ENCODE assay signal across 35 mouse cellular contexts in the genomic region with DNA sequence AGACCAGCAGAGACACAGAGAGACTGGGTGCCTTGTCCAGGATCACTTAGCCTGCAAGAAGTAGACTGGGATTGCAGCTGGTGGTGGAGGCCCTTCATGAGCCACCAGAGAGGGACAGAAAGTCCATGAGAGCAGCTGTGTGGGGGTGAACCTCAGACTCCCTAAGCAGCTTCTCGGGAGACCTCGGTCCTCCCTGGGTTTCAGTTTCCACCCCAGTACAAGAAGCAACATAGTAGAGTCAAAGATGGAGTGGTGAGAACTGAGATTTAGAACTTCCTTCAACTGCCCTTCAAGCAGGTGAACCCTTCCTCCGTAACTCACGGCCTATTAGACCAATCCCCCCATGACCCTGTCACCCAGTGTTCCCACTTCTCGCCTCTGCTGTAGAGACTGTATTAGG. TPM values are rescaled to one million over a fixed set of nuclear protein-coding genes. Genes with fewer than 3 reads are reported as not detected.
"Had no signal": no experiment of that assay in that cellular context is flagged by ENCODE, and none has a peak within 500 bp of the region (broad histone marks: within the 10 kb centered on the region; RNA-seq: fewer than 3 reads in every experiment).

No protein-coding gene starts in this region.

- DNase-seq: cerebellum, adult 9-10 months; cerebellum, adult 9-11 months; cerebellum, postnatal 10 days; cerebellum, postnatal 14 days; cerebellum, postnatal 25 days; cerebellum, postnatal 36 days; embryo, embryonic 11 days; forebrain, postnatal 0 days; gastrocnemius, adult 2 months; gastrocnemius, postnatal 10 days; gastrocnemius, postnatal 14 days; gastrocnemius, postnatal 25 days; gastrocnemius, postnatal 36 days; heart, adult 11 months; heart, adult 18-20 months; heart, adult 2 months had no signal

- H3K9ac ChIP-seq: embryonic facial prominence, embryonic 12.5 days; embryonic facial prominence, embryonic 13.5 days; embryonic facial prominence, embryonic 15.5 days; forebrain, embryonic 12.5 days; forebrain, embryonic 13.5 days; forebrain, embryonic 15.5 days; forebrain, postnatal 0 days had no signal

- H3K36me3 ChIP-seq: embryonic facial prominence, embryonic 10.5 days; embryonic facial prominence, embryonic 12.5 days; embryonic facial prominence, embryonic 13.5 days; embryonic facial prominence, embryonic 15.5 days; forebrain, embryonic 10.5 days; forebrain, embryonic 12.5 days; forebrain, embryonic 15.5 days had no signal

- H3K4me2 ChIP-seq: embryonic facial prominence, embryonic 12.5 days; embryonic facial prominence, embryonic 13.5 days; embryonic facial prominence, embryonic 15.5 days; forebrain, embryonic 12.5 days; forebrain, embryonic 13.5 days; forebrain, embryonic 15.5 days had no signal

- H3K4me1 ChIP-seq: forebrain, embryonic 10.5 days; forebrain, embryonic 12.5 days; forebrain, embryonic 13.5 days; forebrain, embryonic 15.5 days had no signal

- H3K4me3 ChIP-seq: embryonic facial prominence, embryonic 10.5 days; embryonic facial prominence, embryonic 12.5 days; embryonic facial prominence, embryonic 13.5 days; embryonic facial prominence, embryonic 15.5 days; erythroblast, embryonic 14.5 days; forebrain, embryonic 10.5 days; forebrain, embryonic 12.5 days; forebrain, embryonic 13.5 days; forebrain, embryonic 15.5 days; gastrocnemius, adult 2 months; heart, adult 2 months had no signal

- H3K27me3 ChIP-seq: embryonic facial prominence, embryonic 12.5 days; embryonic facial prominence, embryonic 13.5 days; embryonic facial prominence, embryonic 15.5 days; forebrain, embryonic 12.5 days; forebrain, embryonic 13.5 days; forebrain, embryonic 15.5 days had no signal

- H3K27ac ChIP-seq: embryonic facial prominence, embryonic 10.5 days; embryonic facial prominence, embryonic 12.5 days; embryonic facial prominence, embryonic 13.5 days; embryonic facial prominence, embryonic 15.5 days; forebrain, embryonic 10.5 days; forebrain, embryonic 12.5 days; forebrain, embryonic 13.5 days; forebrain, embryonic 15.5 days; gastrocnemius, adult 2 months; heart, adult 2 months had no signal

- H3K9me3 ChIP-seq: embryonic facial prominence, embryonic 10.5 days; embryonic facial prominence, embryonic 12.5 days; embryonic facial prominence, embryonic 13.5 days; embryonic facial prominence, embryonic 15.5 days; forebrain, embryonic 10.5 days; forebrain, embryonic 12.5 days; forebrain, embryonic 13.5 days; forebrain, embryonic 15.5 days had no signal

RNA-seq across cellular contexts. Expression of gene Fam83g, which starts 21.7 kb away (rescaled TPM):
- total RNA-seq: common myeloid progenitor, adult 5-6 weeks; granulocyte monocyte progenitor cell, adult 5-6 weeks had no signal

RNA-seq across cellular contexts. Expression of gene Slc5a10, which starts 58.4 kb away (rescaled TPM):
- total RNA-seq: common myeloid progenitor, adult 5-6 weeks; gastrocnemius, adult 18-20 months; gastrocnemius, adult 2 months; gastrocnemius, adult 8-10 months; gastrocnemius, postnatal 10 days; gastrocnemius, postnatal 14 days; gastrocnemius, postnatal 25 days; gastrocnemius, postnatal 36 days; gastrocnemius, postnatal 4 days; granulocyte monocyte progenitor cell, adult 5-6 weeks; heart, adult 18-20 months; heart, adult 2 months; heart, adult 8-10 months had no signal
- polyA plus RNA-seq: embryonic facial prominence, embryonic 10.5 days; embryonic facial prominence, embryonic 11.5 days; embryonic facial prominence, embryonic 13.5 days; erythroblast, embryonic 14.5 days; forebrain, embryonic 11.5 days; forebrain, embryonic 12.5 days; forebrain, embryonic 13.5 days; forebrain, embryonic 14.5 days; forebrain, embryonic 15.5 days; forebrain, embryonic 16.5 days; heart, adult 2 months had no signal
